Mouse (Mus musculus): ENCODE measurements at regions not wholly inside any gene's neighbourhood (a gene's known extent, or its start where the extent isn't known, plus 50 kb on each side); places are given as distances from the start of the nearest gene placed in this dataset.

- H3K9me3 ChIP-seq = no peaks in the 10 kb centered on the region
- H3K9ac ChIP-seq = no peak overlapping the region
- no peaks in the 10 kb centered on the region for H3K27me3 ChIP-seq (replicated peaks)
- ATAC-seq = peak; percentile 56
- H3K27ac ChIP-seq = no peak overlapping the region
- 63% methylated on average over 2 of the region's 2 CpGs for WGBS
- H3K4me2 ChIP-seq (replicated peaks) = no peak overlapping the region
- H3K4me3 ChIP-seq (replicated peaks) = no peak overlapping the region
- H3K36me3 ChIP-seq = no peaks in the 10 kb centered on the region
- no peaks in the 10 kb centered on the region for H3K4me1 ChIP-seq (replicated peaks)
Measured at GRCm38 (mm10) chr3:58057064-58057396, 209.2 kb upstream of the Pfn2 start.

GRCm38 (mm10) chr3:58058134-58058533 is 210.3 kb upstream of the Pfn2 start:
- ATAC-seq = no peak
- no peaks in the 10 kb centered on the region for H3K4me1 ChIP-seq (replicated peaks)
- WGBS = 67% methylated on average over 10 of the region's 10 CpGs

GRCm38 (mm10) chr3:58063852-58064549 is 216.1 kb upstream of the Pfn2 start:
- Histone ChIP-seq H3K27ac (no peak overlapping the region), H3K9me3 (no peaks in the 10 kb centered on the region), H3K4me2 (replicated peaks) (no peak overlapping the region), H3K36me3 (no peaks in the 10 kb centered on the region), H3K9ac (no peak overlapping the region), H3K27me3 (replicated peaks) (no peaks in the 10 kb centered on the region), H3K4me1 (replicated peaks) (no peaks in the 10 kb centered on the region), H3K4me3 (replicated peaks) (no peak overlapping the region)
- no peak for ATAC-seq
- 73% methylated on average over 7 of the region's 7 CpGs for WGBS

More at GRCm38 (mm10) chr3:58058134-58058533, 210.3 kb upstream of the Pfn2 start:
- H3K4me2 ChIP-seq (replicated peaks) = no peak overlapping the region
- no peak overlapping the region for H3K9ac ChIP-seq
- no peak overlapping the region for H3K4me3 ChIP-seq (replicated peaks)
- H3K27ac ChIP-seq = no peak overlapping the region
- H3K36me3 ChIP-seq = no peaks in the 10 kb centered on the region
- no peaks in the 10 kb centered on the region for H3K9me3 ChIP-seq
- H3K27me3 ChIP-seq (replicated peaks) = no peaks in the 10 kb centered on the region

- Histone ChIP-seq H3K4me1 (replicated peaks) (no peaks in the 10 kb centered on the region), H3K4me2 (replicated peaks) (no peak overlapping the region), H3K9ac (no peak overlapping the region), H3K9me3 (no peaks in the 10 kb centered on the region), H3K36me3 (no peaks in the 10 kb centered on the region), H3K4me3 (replicated peaks) (no peak overlapping the region), H3K27ac (no peak overlapping the region), H3K27me3 (replicated peaks) (no peaks in the 10 kb centered on the region)
- ATAC-seq = no peak
- 47% methylated on average over 3 of the region's 3 CpGs for WGBS
Measured at GRCm38 (mm10) chr3:58071574-58071973, 223.7 kb upstream of the Pfn2 start.

- ATAC-seq = no peak
- no peaks in the 10 kb centered on the region for H3K27me3 ChIP-seq (replicated peaks)
- no peaks in the 10 kb centered on the region for H3K9me3 ChIP-seq
- no peaks in the 10 kb centered on the region for H3K4me1 ChIP-seq (replicated peaks)
- H3K36me3 ChIP-seq = no peaks in the 10 kb centered on the region
- no peak overlapping the region for H3K27ac ChIP-seq
- no peak overlapping the region for H3K9ac ChIP-seq
- no peak overlapping the region for H3K4me3 ChIP-seq (replicated peaks)
- 89% methylated on average over 5 of the region's 5 CpGs for WGBS
- no peak overlapping the region for H3K4me2 ChIP-seq (replicated peaks)
Measured at GRCm38 (mm10) chr3:58072230-58072839, 224.5 kb upstream of the Pfn2 start.

GRCm38 (mm10) chr3:58089344-58090139 is 241.7 kb upstream of the Pfn2 start:
- H3K27ac ChIP-seq = no peak overlapping the region
- H3K9ac ChIP-seq = no peak overlapping the region
- H3K4me2 ChIP-seq (replicated peaks) = no peak overlapping the region
- no peaks in the 10 kb centered on the region for H3K4me1 ChIP-seq (replicated peaks)
- H3K36me3 ChIP-seq = no peaks in the 10 kb centered on the region
- no peaks in the 10 kb centered on the region for H3K27me3 ChIP-seq (replicated peaks)
- H3K4me3 ChIP-seq (replicated peaks) = no peak overlapping the region
- WGBS = 82% methylated on average over 24 of the region's 24 CpGs
- no peak for ATAC-seq
- H3K9me3 ChIP-seq = no peaks in the 10 kb centered on the region

- ATAC-seq = no peak
- no peak overlapping the region for H3K4me3 ChIP-seq (replicated peaks)
- no peak overlapping the region for H3K9ac ChIP-seq
- no peaks in the 10 kb centered on the region for H3K9me3 ChIP-seq
- no peak overlapping the region for H3K4me2 ChIP-seq (replicated peaks)
- H3K27me3 ChIP-seq (replicated peaks) = no peaks in the 10 kb centered on the region
- WGBS = 75% methylated on average over 8 of the region's 8 CpGs
- H3K27ac ChIP-seq = no peak overlapping the region
- H3K4me1 ChIP-seq (replicated peaks) = no peaks in the 10 kb centered on the region
- no peaks in the 10 kb centered on the region for H3K36me3 ChIP-seq
Measured at GRCm38 (mm10) chr3:58090396-58090795, 242.5 kb upstream of the Pfn2 start.

GRCm38 (mm10) chr3:58091466-58092176 is 243.7 kb upstream of the Pfn2 start:
- Histone ChIP-seq H3K4me3 (replicated peaks) (no peak overlapping the region), H3K27ac (no peak overlapping the region), H3K27me3 (replicated peaks) (no peaks in the 10 kb centered on the region), H3K9me3 (no peaks in the 10 kb centered on the region), H3K36me3 (no peaks in the 10 kb centered on the region), H3K4me2 (replicated peaks) (no peak overlapping the region), H3K9ac (no peak overlapping the region), H3K4me1 (replicated peaks) (no peaks in the 10 kb centered on the region)
- WGBS = 84% methylated on average over 6 of the region's 6 CpGs
- no peak for ATAC-seq

- no peak overlapping the region for H3K27ac ChIP-seq
- H3K27me3 ChIP-seq (replicated peaks) = no peaks in the 10 kb centered on the region
- H3K4me2 ChIP-seq (replicated peaks) = no peak overlapping the region
- whole genome bisulfite sequencing = 81% methylated on average over 5 of the region's 5 CpGs
- no peaks in the 10 kb centered on the region for H3K4me1 ChIP-seq (replicated peaks)
- H3K36me3 ChIP-seq = no peaks in the 10 kb centered on the region
- no peak overlapping the region for H3K4me3 ChIP-seq (replicated peaks)
- H3K9ac ChIP-seq = no peak overlapping the region
- H3K9me3 ChIP-seq = no peaks in the 10 kb centered on the region
- ATAC-seq = no peak
Measured at GRCm38 (mm10) chr3:58110911-58111476, 263.1 kb upstream of the Pfn2 start.

- no peak overlapping the region for H3K4me2 ChIP-seq (replicated peaks)
- H3K27ac ChIP-seq = no peak overlapping the region
- H3K9ac ChIP-seq = no peak overlapping the region
- 58% methylated on average over 7 of the region's 7 CpGs for WGBS
- no peaks in the 10 kb centered on the region for H3K27me3 ChIP-seq (replicated peaks)
- H3K36me3 ChIP-seq = no peaks in the 10 kb centered on the region
- ATAC-seq = no peak
- H3K4me1 ChIP-seq (replicated peaks) = no peaks in the 10 kb centered on the region
- H3K9me3 ChIP-seq = no peaks in the 10 kb centered on the region
- H3K4me3 ChIP-seq (replicated peaks) = no peak overlapping the region
Measured at GRCm38 (mm10) chr3:58112431-58112856, 264.6 kb upstream of the Pfn2 start.

GRCm38 (mm10) chr3:58113941-58114340 is 266.1 kb upstream of the Pfn2 start:
- H3K4me2 ChIP-seq (replicated peaks) = no peak overlapping the region
- H3K9me3 ChIP-seq = no peaks in the 10 kb centered on the region
- 96% methylated on average over 7 of the region's 7 CpGs for WGBS
- H3K27me3 ChIP-seq (replicated peaks) = no peaks in the 10 kb centered on the region
- H3K9ac ChIP-seq = no peak overlapping the region
- H3K4me1 ChIP-seq (replicated peaks) = no peaks in the 10 kb centered on the region
- no peaks in the 10 kb centered on the region for H3K36me3 ChIP-seq
- no peak overlapping the region for H3K27ac ChIP-seq
- no peak overlapping the region for H3K4me3 ChIP-seq (replicated peaks)
- no peak for ATAC-seq

GRCm38 (mm10) chr3:58115511-58115910 is 267.6 kb upstream of the Pfn2 start:
- ATAC-seq = no peak
- H3K27ac ChIP-seq = no peak overlapping the region
- H3K9ac ChIP-seq = no peak overlapping the region
- H3K9me3 ChIP-seq = no peaks in the 10 kb centered on the region
- WGBS = 71% methylated on average over 1 of the region's 1 CpGs
- H3K36me3 ChIP-seq = no peaks in the 10 kb centered on the region
- no peaks in the 10 kb centered on the region for H3K27me3 ChIP-seq (replicated peaks)
- H3K4me1 ChIP-seq (replicated peaks) = no peaks in the 10 kb centered on the region
- H3K4me2 ChIP-seq (replicated peaks) = no peak overlapping the region
- H3K4me3 ChIP-seq (replicated peaks) = no peak overlapping the region

All from intestine, embryonic 15.5 days (tissue).